Mouse (Mus musculus) hindbrain, postnatal 0 days (tissue): ENCODE measurements around the gene Rgs16. TPM values are rescaled to one million over a fixed set of nuclear protein-coding genes. Genes with fewer than 3 reads are reported as not detected.

Experiments
- ATAC-seq: fragments of 200-750 bp; cut with Nextera tagmentation; 2 replicates; pipeline ENCODE4 v1.8.0; 2017; ENCODE audit warnings: mild to moderate bottlenecking, moderate TSS enrichment, moderate library complexity
- DNase-seq: peaks from one replicate; pipeline ENCODE4 v3.0.0-alpha.2; 2015; ENCODE audit warnings: low spot score
- H3K27ac ChIP-seq: fragments of 300-500 bp; sonication (generic); 2 replicates; pipeline ENCODE4 v1.5.1; 2014; ENCODE audit warnings: mild to moderate bottlenecking
- H3K27me3 ChIP-seq: fragments of 300-500 bp; sonication (generic); 2 replicates; pipeline ENCODE4 v1.6.1; 2014; ENCODE audit warnings: low read length, mixed read lengths; ENCODE audit not compliant: insufficient read depth
- H3K36me3 ChIP-seq: fragments of 300-500 bp; sonication (generic); 2 replicates; pipeline ENCODE4 v1.6.1; 2014; ENCODE audit warnings: low read length, mixed read lengths; ENCODE audit not compliant: insufficient read depth
- H3K4me1 ChIP-seq: fragments of 300-500 bp; sonication (generic); 2 replicates; pipeline ENCODE4 v1.6.1; 2014; ENCODE audit warnings: antibody characterized with exemption, low read length, mixed read lengths; ENCODE audit not compliant: insufficient read depth
- H3K4me2 ChIP-seq: fragments of 300-500 bp; sonication (generic); 2 replicates; pipeline ENCODE4 v1.6.1; 2014; ENCODE audit warnings: low read depth, mild to moderate bottlenecking, low read length, moderate library complexity, mixed read lengths
- H3K4me3 ChIP-seq: fragments of 300-500 bp; sonication (generic); 2 replicates; pipeline ENCODE4 v1.5.1; 2014; ENCODE audit warnings: low read length
- H3K9ac ChIP-seq: fragments of 300-500 bp; sonication (generic); replicated peaks from 2 replicates; pipeline ENCODE4 v1.6.1; 2014; ENCODE audit warnings: mild to moderate bottlenecking, low read length, moderate library complexity, mixed read lengths
- H3K9me3 ChIP-seq: fragments of 300-500 bp; sonication (generic); 2 replicates; pipeline ENCODE4 v1.6.1; 2016; ENCODE audit warnings: low read length, mixed read lengths
- CTCF ChIP-seq: IDR thresholded peaks from 2 replicates; pipeline ENCODE4 v1.5.1; 2016; ENCODE audit warnings: antibody characterized with exemption, control low read depth, low read depth
- WGBS: fragments of 180-500 bp; shearing (Covaris S2); extraction: QIAGEN DNeasy Blood & Tissue Kit; methylation state at CpG from one replicate; pipeline ENCODE4 v1.1.7; 2014; 5-methylcytosine and 5-hydroxymethylcytosine counted together
- polyA plus RNA-seq: library from polyadenylated mRNA; unstranded; fragments of >200 nt; fragmentation: Nextera tagmentation; extraction: Ambion mirVana; gene quantifications from 2 replicates; pipeline ENCODE4 v1.2.1, GENCODE M21; 2015
- total RNA-seq: library from RNA; depleted of rRNA; stranded (reverse); fragments of >200 nt; gene quantifications from 2 replicates; pipeline ENCODE4 v1.2.3, GENCODE M21; 2014

The Rgs16 gene
- total and polyA plus RNA-seq, 2 experiments from 2014 or later, result 4.3 to 6.7 TPM

DNA sequence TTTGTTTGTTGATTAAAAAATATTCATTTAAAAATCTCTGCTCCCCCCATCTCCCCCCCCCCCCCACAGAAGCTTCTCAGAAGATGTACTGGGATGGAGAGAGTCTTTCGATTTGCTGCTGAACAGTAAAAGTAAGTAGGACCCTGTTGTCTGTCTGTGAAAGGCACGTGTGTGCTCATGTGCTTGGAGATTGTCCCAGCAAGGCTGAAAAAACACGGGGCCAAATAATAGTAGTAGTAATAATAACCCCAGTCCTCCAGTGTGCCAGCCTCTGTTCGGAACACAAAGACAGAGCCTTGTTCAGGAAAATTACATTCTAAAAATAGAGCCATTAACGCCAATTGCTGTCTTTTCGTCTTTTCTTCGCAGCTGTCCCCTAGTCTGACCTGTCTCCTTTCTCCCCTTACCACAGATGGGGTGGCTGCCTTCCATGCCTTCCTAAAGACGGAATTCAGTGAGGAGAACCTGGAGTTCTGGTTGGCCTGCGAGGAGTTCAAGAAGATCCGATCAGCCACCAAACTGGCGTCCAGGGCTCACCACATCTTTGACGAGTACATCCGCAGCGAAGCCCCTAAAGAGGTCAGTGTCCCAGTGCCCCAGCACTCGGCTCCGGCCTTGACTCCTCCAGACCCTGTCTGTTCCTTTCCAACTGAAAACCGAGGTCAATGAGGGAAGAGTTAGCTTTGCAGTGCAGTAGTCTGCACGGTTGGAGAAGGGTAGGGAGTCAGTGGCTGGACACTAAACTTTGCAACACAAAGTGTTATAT lies 1.6 kb downstream of the Rgs16 start:
- WGBS, result 52% methylated on average over 18 of the region's 18 CpGs
- 0 out of 2 replicates have a peak overlapping the region, but pooled peaks have one; percentile 4 for H3K4me3 ChIP-seq
- H3K9ac ChIP-seq, result no peak overlapping the region
- no peak for ATAC-seq
- H3K4me2 ChIP-seq, result peak overlapping the region; percentile 69
- DNase-seq, result no peak
- no peaks in the 10 kb centered on the region for H3K9me3 ChIP-seq
- H3K27me3 ChIP-seq, result no peaks in the 10 kb centered on the region
- no peak for TF ChIP-seq CTCF
- H3K27ac ChIP-seq, result no peak overlapping the region
- H3K36me3 ChIP-seq, result no peaks in the 10 kb centered on the region
- H3K4me1 ChIP-seq, result peaks cover 14% of the 10 kb centered on the region; the same call in 1 of the 2 replicates

DNA sequence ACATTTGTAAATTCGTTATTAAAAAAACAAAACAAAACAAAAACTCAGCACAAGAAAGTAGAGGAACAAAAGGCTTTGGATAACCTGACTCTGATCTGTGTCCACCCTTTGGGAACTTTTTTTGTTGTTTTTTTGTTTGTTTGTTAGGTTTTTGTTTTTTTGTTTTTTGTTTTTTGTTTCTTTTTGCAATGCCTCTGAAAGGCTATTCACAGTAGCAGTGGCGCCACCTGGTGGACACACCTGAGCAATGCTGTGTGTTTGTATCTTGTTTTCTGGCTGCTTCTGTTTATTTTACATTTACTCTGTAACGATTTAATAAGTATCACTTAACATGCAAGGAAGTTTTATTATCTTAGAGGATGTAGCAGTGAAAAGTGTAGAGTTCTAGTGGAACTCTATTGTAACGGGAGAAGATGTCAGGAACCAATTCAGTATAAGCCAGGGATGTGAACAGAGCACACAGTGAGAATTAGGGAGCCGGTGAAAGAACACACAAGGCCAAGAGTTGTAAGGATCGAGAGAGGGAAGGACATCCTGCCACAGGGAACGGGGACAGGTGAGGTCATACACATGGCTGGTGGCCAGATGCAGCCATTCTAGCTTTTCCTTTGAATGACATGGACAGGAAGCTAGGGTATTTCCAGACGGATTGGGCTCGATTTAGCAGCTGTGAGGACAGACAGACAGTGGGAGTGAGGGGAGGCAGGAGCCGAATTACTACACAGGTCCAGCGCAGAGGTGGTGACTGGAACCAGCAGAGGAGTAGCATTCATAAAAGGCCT lies 2.4 kb downstream of the Rgs16 start:
- Histone ChIP-seq H3K36me3 (no peaks in the 10 kb centered on the region), H3K4me3 (no peak overlapping the region), H3K4me2 (peak overlapping the region; percentile 69; the same call in 1 of the 2 replicates), H3K4me1 (0 out of 2 replicates have a peak, but pooled peaks cover 6% of the 10 kb centered on the region), H3K9me3 (no peaks in the 10 kb centered on the region), H3K27ac (no peak overlapping the region), H3K9ac (no peak overlapping the region), H3K27me3 (no peaks in the 10 kb centered on the region)
- WGBS, result 49% methylated on average over 11 of the region's 11 CpGs
- no peak for ATAC-seq
- DNase-seq, result peak; percentile 92
- peak; percentile 97 for TF ChIP-seq CTCF

DNA sequence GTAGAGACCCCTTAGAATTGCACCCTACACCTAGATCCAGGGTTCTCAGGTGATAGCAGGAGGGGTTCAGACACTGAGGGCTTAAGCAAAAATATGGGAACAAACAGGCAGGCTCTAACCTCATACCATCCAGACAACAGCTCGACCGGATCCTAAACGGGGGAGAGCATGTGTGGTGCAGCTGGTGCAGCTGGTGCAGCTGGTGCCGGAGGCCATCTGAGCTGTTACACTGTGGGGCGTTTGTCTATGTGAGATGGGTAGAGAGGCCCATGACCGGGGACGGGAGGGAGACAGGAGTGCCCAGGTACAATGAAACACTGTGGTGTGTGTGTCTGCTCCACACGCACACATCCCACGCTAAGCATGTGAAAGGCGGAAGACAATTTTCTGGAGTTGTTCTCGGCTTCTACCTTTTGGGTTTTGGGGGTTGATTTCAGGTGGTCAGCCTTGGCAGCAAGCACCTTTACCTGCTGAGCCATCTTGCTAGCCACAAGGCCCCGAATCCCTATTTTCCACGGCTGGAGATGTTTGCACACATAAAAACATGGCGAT lies 6.0 kb downstream of the Rgs16 start:
- Histone ChIP-seq H3K36me3 (no peaks in the 10 kb centered on the region), H3K27me3 (no peaks in the 10 kb centered on the region), H3K4me1 (0 out of 2 replicates have a peak, but pooled peaks cover 2% of the 10 kb centered on the region), H3K9ac (no peak overlapping the region), H3K9me3 (no peaks in the 10 kb centered on the region), H3K27ac (no peak overlapping the region), H3K4me2 (no peak overlapping the region), H3K4me3 (no peak overlapping the region)
- WGBS, result 70% methylated on average over 14 of the region's 14 CpGs
- no peak for DNase-seq
- TF ChIP-seq CTCF, result no peak
- ATAC-seq, result peak; percentile 9; the same call in 1 of the 2 replicates

GRCm38 (mm10) chr1:153746728-153747127 lies 6.6 kb downstream of the Rgs16 start:
- no peaks in the 10 kb centered on the region for H3K27me3 ChIP-seq
- TF ChIP-seq CTCF, result peak; percentile 89
- H3K9me3 ChIP-seq, result no peaks in the 10 kb centered on the region
- peak; percentile 89 for DNase-seq
- ATAC-seq, result no peak
- no peak overlapping the region for H3K27ac ChIP-seq
- WGBS, result 3% methylated on average over 12 of the region's 12 CpGs
- H3K4me1 ChIP-seq, result 0 out of 2 replicates have a peak, but pooled peaks cover 2% of the 10 kb centered on the region
- H3K4me2 ChIP-seq, result no peak overlapping the region
- no peak overlapping the region for H3K4me3 ChIP-seq
- no peaks in the 10 kb centered on the region for H3K36me3 ChIP-seq
- H3K9ac ChIP-seq, result no peak overlapping the region

- H3K4me1 ChIP-seq, result 0 out of 2 replicates have a peak, but pooled peaks cover 2% of the 10 kb centered on the region
- no peaks in the 10 kb centered on the region for H3K9me3 ChIP-seq
- no peak for DNase-seq
- H3K36me3 ChIP-seq, result no peaks in the 10 kb centered on the region
- H3K4me2 ChIP-seq, result 0 out of 2 replicates have a peak overlapping the region, but pooled peaks have one; percentile 60
- no peak overlapping the region for H3K4me3 ChIP-seq
- ATAC-seq, result no peak
- H3K9ac ChIP-seq, result no peak overlapping the region
- TF ChIP-seq CTCF, result no peak
- H3K27ac ChIP-seq, result peak overlapping the region; percentile 68; the same call in 1 of the 2 replicates
- 56% methylated on average over 12 of the region's 12 CpGs for WGBS
- no peaks in the 10 kb centered on the region for H3K27me3 ChIP-seq
Measured at GRCm38 (mm10) chr1:153747861-153748530, 7.8 kb downstream of the Rgs16 start.

GRCm38 (mm10) chr1:153748549-153748948 lies 8.4 kb downstream of the Rgs16 start:
- WGBS, result 0% methylated on average over 1 of the region's 1 CpGs
- 0 out of 2 replicates have a peak, but pooled peaks cover 2% of the 10 kb centered on the region for H3K4me1 ChIP-seq

More at GRCm38 (mm10) chr1:153748549-153748948, 8.4 kb downstream of the Rgs16 start:
- H3K9ac ChIP-seq, result peak overlapping the region; percentile 64; the same call in 1 of the 2 replicates
- DNase-seq (peak; percentile 72), ATAC-seq (peak; percentile 19; the same call in 1 of the 2 replicates)
- H3K9me3 ChIP-seq, result no peaks in the 10 kb centered on the region
- H3K27ac ChIP-seq, result peak overlapping the region; percentile 68; the same call in 1 of the 2 replicates
- no peak for TF ChIP-seq CTCF
- peak overlapping the region; percentile 42 for H3K4me3 ChIP-seq
- H3K36me3 ChIP-seq, result no peaks in the 10 kb centered on the region
- no peaks in the 10 kb centered on the region for H3K27me3 ChIP-seq
- H3K4me2 ChIP-seq, result peak overlapping the region; percentile 60
